In genomic region chr3:152266036-152266421, GRCm38 (mm10) we compare ENCODE assay signal across 8 mouse cellular contexts. TPM values are rescaled to one million over a fixed set of nuclear protein-coding genes. Genes with fewer than 3 reads are reported as not detected.
DNase-seq lines count a peak whose midpoint lies in the region; ATAC-seq and TF ChIP-seq lines count a peak whose summit lies in the region.

Nexn (minus strand) TSS chr3:152266350.

- H3K36me3 ChIP-seq in heart, embryonic 12.5 days = no peaks in the 10 kb centered on the region
- H3K36me3 ChIP-seq in liver, embryonic 11.5 days (ENCODE audit: control insufficient read depth, insufficient read depth, low read length) = no peaks in the 10 kb centered on the region

- H3K9me3 ChIP-seq in heart, embryonic 12.5 days (replicated peaks) = no peaks in the 10 kb centered on the region
- H3K9me3 ChIP-seq in liver, embryonic 11.5 days (ENCODE audit: control insufficient read depth, low read length) = no peaks in the 10 kb centered on the region

- TF ChIP-seq POLR2A in brain, embryonic 14.5 days (IDR thresholded peaks at IDR 0.05; ENCODE audit: borderline replicate concordance, extremely low read depth, insufficient read depth, insufficient read length, poor library complexity, severe bottlenecking) = no peak

- H3K27ac ChIP-seq in heart, embryonic 12.5 days (ENCODE audit: poor library complexity, severe bottlenecking) = peak within 1 kb of the TSS; percentile 100
- no peak within 1 kb of the TSS for H3K27ac ChIP-seq in liver, embryonic 11.5 days (ENCODE audit: low read depth, low read length)

- WGBS in heart, embryonic 12.5 days = 2% methylated on average over 13 of the region's 13 CpGs
- 11% methylated on average over 13 of the region's 13 CpGs for WGBS in liver, embryonic 11.5 days

- no peaks in the 10 kb centered on the region for H3K27me3 ChIP-seq in heart, embryonic 12.5 days (replicated peaks)
- H3K27me3 ChIP-seq in liver, embryonic 11.5 days (replicated peaks; ENCODE audit: control insufficient read depth, insufficient read depth, low read length) = peaks cover 50% of the 10 kb centered on the region

- DNase-seq in ES-CJ7 (ENCODE audit: low read depth, low spot score) = peak; percentile 30
- peak; percentile 37 for DNase-seq in brain, embryonic 14.5 days (ENCODE audit: low read depth)
- no peak for DNase-seq in liver, embryonic 11.5 days (ENCODE audit: low spot score)
- no peak for DNase-seq in ovary, postnatal 36 days (ENCODE audit: low spot score)
- no peak for DNase-seq in right cerebral cortex, postnatal 14 days
- DNase-seq in testis, postnatal 14 days (ENCODE audit: low spot score) = no peak
- no peak for DNase-seq in right cerebral cortex, postnatal 10 days (ENCODE audit: low spot score in 2 of 2)

- H3K9ac ChIP-seq in heart, embryonic 12.5 days = peak within 1 kb of the TSS; percentile 99
- peak within 1 kb of the TSS; percentile 57 for H3K9ac ChIP-seq in liver, embryonic 11.5 days (ENCODE audit: low read depth, low read length)

- 0 out of 2 replicates have a peak, but pooled peaks have one; percentile 10 for ATAC-seq in heart, embryonic 12.5 days (ENCODE audit: insufficient number of reproducible peaks, low FRiP score)
- no peak for ATAC-seq in liver, embryonic 11.5 days (replicated peaks; ENCODE audit: low FRiP score)

- H3K4me3 ChIP-seq in heart, embryonic 12.5 days = peak within 1 kb of the TSS; percentile 94
- peak within 1 kb of the TSS; percentile 63 for H3K4me3 ChIP-seq in liver, embryonic 11.5 days (ENCODE audit: low read depth, low read length)

- no peak for TF ChIP-seq CTCF in brain, embryonic 14.5 days (IDR thresholded peaks at IDR 0.05; ENCODE audit: borderline replicate concordance, extremely low read depth, insufficient read depth, insufficient read length)

- peaks cover 42% of the 10 kb centered on the region for H3K4me1 ChIP-seq in heart, embryonic 12.5 days (replicated peaks)
- peaks cover 20% of the 10 kb centered on the region for H3K4me1 ChIP-seq in liver, embryonic 11.5 days (replicated peaks; ENCODE audit: control insufficient read depth, insufficient read depth, low read length)

- H3K4me2 ChIP-seq in heart, embryonic 12.5 days = peak within 1 kb of the TSS; percentile 77
- peak within 1 kb of the TSS; percentile 96 for H3K4me2 ChIP-seq in liver, embryonic 11.5 days

RNA-seq across cellular contexts. Expression of gene Nexn, which starts in this region (rescaled TPM):
- 0.15 and 1.2 TPM in 2 replicates for polyA plus RNA-seq in brain, embryonic 14.5 days (2012; rRNA removed)
- polyA plus RNA-seq in heart, embryonic 12.5 days (2016; fragmentation: Nextera tagmentation; extraction: Ambion mirVana) = 226 and 246 TPM in 2 replicates
- 3.7 and 5.5 TPM in 2 replicates for polyA plus RNA-seq in liver, embryonic 11.5 days (2014; fragmentation: Nextera tagmentation; extraction: Ambion mirVana)

Comparison
In these comparisons a context has a peak if more than half of its experiments do, and no peak if none do; other contexts are left out.
1. RNA of gene Nexn (polyA plus RNA-seq): 226 to 246 TPM in heart, embryonic 12.5 days; 3.7 to 5.5 TPM in liver, embryonic 11.5 days and 0.15 to 1.2 TPM in brain, embryonic 14.5 days; every median in the first group is over 10 times any median in the second.
2. DNase-seq: peak in ES-CJ7 (single experiment) and brain, embryonic 14.5 days (single experiment); none in liver, embryonic 11.5 days (single experiment), ovary, postnatal 36 days (single experiment), right cerebral cortex, postnatal 14 days (single experiment), testis, postnatal 14 days (single experiment) and right cerebral cortex, postnatal 10 days (0 of 2).